Mouse (Mus musculus): ENCODE results near the gene Pbx3.

Gene Pbx3

GRCm38 (mm10) chr2:34289726-34290125 is 83.2 kb downstream of the Pbx3 start:
- no peak for DNase-seq (ENCODE audit: low spot score)

- DNase-seq (ENCODE audit: low spot score) = no peak
These were observed 88.7 kb downstream of the Pbx3 start for GRCm38 (mm10) chr2:34284239-34284638.

GRCm38 (mm10) chr2:34280996-34281395 is 91.9 kb downstream of the Pbx3 start:
- no peak for DNase-seq (ENCODE audit: low spot score)

- no peak for DNase-seq (ENCODE audit: low spot score)
These were observed 93.2 kb downstream of the Pbx3 start for GRCm38 (mm10) chr2:34279726-34280125.

- DNase-seq (ENCODE audit: low spot score) = no peak
These were observed 97.2 kb downstream of the Pbx3 start for GRCm38 (mm10) chr2:34275630-34276193.

- no peak for DNase-seq (ENCODE audit: low spot score)
These were observed 110.9 kb downstream of the Pbx3 start for GRCm38 (mm10) chr2:34262046-34262445.

- no peak for DNase-seq (ENCODE audit: low spot score)
These were observed 112.3 kb downstream of the Pbx3 start for GRCm38 (mm10) chr2:34260653-34261076.

- no peak for DNase-seq (ENCODE audit: low spot score)
These were observed 114.7 kb downstream of the Pbx3 start for GRCm38 (mm10) chr2:34258256-34258655.

- DNase-seq (ENCODE audit: low spot score) = no peak
These were observed 115.3 kb downstream of the Pbx3 start for GRCm38 (mm10) chr2:34257611-34258010.

- no peak for DNase-seq (ENCODE audit: low spot score)
These were observed 116.9 kb downstream of the Pbx3 start for GRCm38 (mm10) chr2:34256000-34256553.

GRCm38 (mm10) chr2:34253627-34254026 is 119.3 kb downstream of the Pbx3 start:
- no peak for DNase-seq (ENCODE audit: low spot score)

GRCm38 (mm10) chr2:34253111-34253510 is 119.8 kb downstream of the Pbx3 start:
- no peak for DNase-seq (ENCODE audit: low spot score)

GRCm38 (mm10) chr2:34252286-34252685 is 120.7 kb downstream of the Pbx3 start:
- DNase-seq (ENCODE audit: low spot score) = no peak

GRCm38 (mm10) chr2:34249961-34250658 is 122.8 kb downstream of the Pbx3 start:
- no peak for DNase-seq (ENCODE audit: low spot score)

GRCm38 (mm10) chr2:34249141-34249960 is 123.6 kb downstream of the Pbx3 start:
- DNase-seq (ENCODE audit: low spot score) = no peak

GRCm38 (mm10) chr2:34240885-34241284 is 132.1 kb downstream of the Pbx3 start:
- DNase-seq (ENCODE audit: low spot score) = no peak

GRCm38 (mm10) chr2:34239315-34239858 is 133.6 kb downstream of the Pbx3 start:
- no peak for DNase-seq (ENCODE audit: low spot score)

- no peak for DNase-seq (ENCODE audit: low spot score)
These were observed 137.4 kb downstream of the Pbx3 start for GRCm38 (mm10) chr2:34235467-34236075.

- DNase-seq (ENCODE audit: low spot score) = no peak
These were observed 138.7 kb downstream of the Pbx3 start for GRCm38 (mm10) chr2:34234274-34234673.

GRCm38 (mm10) chr2:34233271-34233670 is 139.7 kb downstream of the Pbx3 start:
- DNase-seq (ENCODE audit: low spot score) = no peak

- DNase-seq (ENCODE audit: low spot score) = no peak
These were observed 145.3 kb downstream of the Pbx3 start for GRCm38 (mm10) chr2:34227688-34228087.

- DNase-seq (ENCODE audit: low spot score) = no peak
These were observed 147.5 kb downstream of the Pbx3 start for GRCm38 (mm10) chr2:34225470-34225869.
